Mouse (Mus musculus): ENCODE measurements around the gene Fn3krp. TPM values are rescaled to one million over a fixed set of nuclear protein-coding genes. Genes with fewer than 3 reads are reported as not detected.

Gene Fn3krp
- polyA plus RNA-seq, 1 experiment from 2014 or later = 9.0 TPM

DNA sequence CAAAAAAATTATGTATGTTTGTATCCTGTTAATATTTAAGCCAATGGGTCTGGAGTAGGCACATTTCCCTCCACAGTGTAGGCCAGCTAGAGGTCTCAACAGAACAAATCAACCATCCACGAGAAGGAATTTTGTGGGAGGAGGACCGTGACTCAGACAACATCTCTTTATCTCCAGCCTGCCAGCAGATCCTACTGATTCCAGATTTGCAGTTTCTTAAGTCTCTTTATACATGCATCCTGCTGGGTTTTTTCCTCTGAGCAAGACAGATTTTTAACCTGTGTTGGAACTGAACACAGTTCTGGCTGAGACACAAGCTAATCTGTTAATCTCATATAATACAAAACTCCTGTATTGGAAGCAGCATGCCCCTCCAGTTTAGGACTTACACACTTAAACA, 2.3 kb upstream of the Fn3krp start:
- Histone ChIP-seq H3K36me3 (no peaks in the 10 kb centered on the region), H3K4me3 (no peak overlapping the region), H3K9me3 (no peaks in the 10 kb centered on the region), H3K27ac (replicated peaks) (no peak overlapping the region), H3K4me2 (replicated peaks) (no peak overlapping the region), H3K4me1 (peaks cover 16% of the 10 kb centered on the region), H3K27me3 (no peaks in the 10 kb centered on the region), H3K9ac (replicated peaks) (no peak overlapping the region)
- no peak for ATAC-seq (replicated peaks)
- 75% methylated on average over 2 of the region's 2 CpGs for WGBS

DNA sequence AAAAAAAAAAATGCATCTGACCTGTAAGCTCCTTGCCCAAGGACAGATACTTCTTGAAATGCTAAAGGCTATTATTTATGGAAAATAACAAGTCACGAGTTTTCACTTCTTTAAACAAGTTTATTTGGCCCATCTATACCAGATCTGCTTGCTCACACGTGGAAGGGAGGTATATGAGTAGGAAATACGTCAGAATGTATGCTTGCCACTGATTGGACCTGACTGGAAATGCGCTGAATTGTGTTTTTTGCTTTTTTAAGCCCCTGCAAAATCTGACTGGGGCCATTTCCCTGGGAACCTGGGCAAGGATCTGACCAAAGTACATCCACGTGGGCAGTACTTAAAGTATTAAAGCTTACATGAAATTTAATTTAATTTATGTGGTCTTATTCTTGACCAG, 822 bp upstream of the Fn3krp start:
- no peaks in the 10 kb centered on the region for H3K27me3 ChIP-seq
- 51% methylated on average over 5 of the region's 5 CpGs for WGBS
- no peaks in the 10 kb centered on the region for H3K9me3 ChIP-seq
- ATAC-seq (replicated peaks) = no peak
- no peak overlapping the region for H3K27ac ChIP-seq (replicated peaks)
- peaks cover 16% of the 10 kb centered on the region for H3K4me1 ChIP-seq
- peak overlapping the region; percentile 90 for H3K4me2 ChIP-seq (replicated peaks)
- no peak overlapping the region for H3K9ac ChIP-seq (replicated peaks)
- peak overlapping the region; percentile 70; the same call in 1 of the 2 replicates for H3K4me3 ChIP-seq
- no peaks in the 10 kb centered on the region for H3K36me3 ChIP-seq

- Histone ChIP-seq H3K4me2 (replicated peaks) (peak overlapping the region; percentile 90), H3K9ac (replicated peaks) (peak overlapping the region; percentile 64), H3K4me1 (peaks cover 16% of the 10 kb centered on the region), H3K27ac (replicated peaks) (no peak overlapping the region), H3K9me3 (no peaks in the 10 kb centered on the region), H3K4me3 (peak overlapping the region; percentile 70), H3K36me3 (no peaks in the 10 kb centered on the region), H3K27me3 (no peaks in the 10 kb centered on the region)
- WGBS = under 1% methylated on average over 28 of the region's 28 CpGs
- ATAC-seq (replicated peaks) = peak; percentile 78; the same call in 1 of the 2 replicates
Observed at GRCm38 (mm10) chr11:121421553-121422173, 462 bp downstream of the Fn3krp start.

DNA sequence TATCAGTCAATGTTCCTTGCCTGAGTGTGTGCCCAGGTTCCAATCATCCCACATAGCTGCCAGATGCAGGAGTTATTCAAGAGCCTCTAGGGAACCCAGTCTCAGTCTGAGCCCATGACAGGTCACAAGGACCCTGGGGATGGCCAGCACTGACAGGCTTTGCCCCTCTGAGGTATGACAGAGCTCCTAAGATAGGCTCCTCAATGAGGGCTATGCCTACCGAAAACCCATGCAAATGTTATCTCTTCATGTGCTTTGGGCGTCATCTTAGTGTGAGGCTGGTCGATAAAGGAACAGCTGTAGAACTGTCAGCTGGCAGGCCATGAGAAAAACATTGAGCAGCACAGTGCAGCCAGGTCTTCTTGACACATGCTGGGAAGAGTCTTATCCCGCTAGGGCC, 12.2 kb downstream of the Fn3krp start:
- H3K4me1 ChIP-seq = peaks cover 21% of the 10 kb centered on the region
- no peaks in the 10 kb centered on the region for H3K9me3 ChIP-seq
- H3K9ac ChIP-seq (replicated peaks) = no peak overlapping the region
- no peak overlapping the region for H3K4me2 ChIP-seq (replicated peaks)
- no peak overlapping the region for H3K4me3 ChIP-seq
- 80% methylated on average over 4 of the region's 4 CpGs for WGBS
- peaks cover 9% of the 10 kb centered on the region; the same call in 1 of the 2 replicates for H3K36me3 ChIP-seq
- ATAC-seq (replicated peaks) = no peak
- H3K27me3 ChIP-seq = no peaks in the 10 kb centered on the region
- H3K27ac ChIP-seq (replicated peaks) = no peak overlapping the region

- peak; percentile 99 for ATAC-seq (replicated peaks)
- H3K36me3 ChIP-seq = peaks cover 3% of the 10 kb centered on the region; the same call in 1 of the 2 replicates
- no peaks in the 10 kb centered on the region for H3K9me3 ChIP-seq
- peak within 1 kb of the TSS; percentile 48 for H3K4me3 ChIP-seq
- H3K27me3 ChIP-seq = no peaks in the 10 kb centered on the region
- peak within 1 kb of the TSS; percentile 76 for H3K4me2 ChIP-seq (replicated peaks)
- 7% methylated on average over 30 of the region's 30 CpGs for WGBS
- H3K4me1 ChIP-seq = peaks cover 21% of the 10 kb centered on the region
- peak within 1 kb of the TSS; percentile 57 for H3K9ac ChIP-seq (replicated peaks)
- H3K27ac ChIP-seq (replicated peaks) = peak within 1 kb of the TSS; percentile 58
Observed at GRCm38 (mm10) chr11:121434156-121435155, 13.3 kb downstream of the Fn3krp start, which contains the start of gene Fn3k. Fn3k (plus strand) TSS chr11:121434913.

DNA sequence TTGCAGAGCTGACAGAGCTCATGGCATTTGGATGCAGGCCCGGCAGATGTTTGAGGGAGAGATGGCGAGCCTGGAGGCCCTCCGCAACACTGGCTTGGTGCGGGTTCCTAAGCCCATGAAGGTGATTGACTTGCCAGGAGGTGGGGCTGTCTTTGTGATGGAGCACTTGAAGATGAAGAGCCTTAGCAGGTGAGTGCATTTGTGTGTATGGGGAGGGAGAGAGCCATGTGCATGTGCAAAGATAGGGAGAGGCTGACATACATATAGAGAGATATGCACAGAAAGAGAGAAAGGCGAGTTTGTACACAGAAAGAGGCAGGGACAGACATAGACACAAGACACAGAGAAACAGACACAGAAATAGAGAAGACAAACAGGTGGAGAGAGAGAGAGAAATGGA, 16.0 kb downstream of the Fn3krp start:
- no peaks in the 10 kb centered on the region for H3K9me3 ChIP-seq
- no peak for ATAC-seq (replicated peaks)
- no peaks in the 10 kb centered on the region for H3K27me3 ChIP-seq
- no peak overlapping the region for H3K27ac ChIP-seq (replicated peaks)
- WGBS = 79% methylated on average over 5 of the region's 5 CpGs
- no peak overlapping the region for H3K4me3 ChIP-seq
- no peaks in the 10 kb centered on the region for H3K36me3 ChIP-seq
- H3K4me2 ChIP-seq (replicated peaks) = no peak overlapping the region
- H3K4me1 ChIP-seq = peaks cover 21% of the 10 kb centered on the region
- H3K9ac ChIP-seq (replicated peaks) = no peak overlapping the region

- Histone ChIP-seq H3K9ac (replicated peaks) (no peak overlapping the region), H3K27ac (replicated peaks) (no peak overlapping the region), H3K36me3 (no peaks in the 10 kb centered on the region), H3K4me3 (no peak overlapping the region), H3K4me2 (replicated peaks) (no peak overlapping the region), H3K4me1 (0 out of 2 replicates have a peak, but pooled peaks cover 8% of the 10 kb centered on the region), H3K9me3 (no peaks in the 10 kb centered on the region), H3K27me3 (no peaks in the 10 kb centered on the region)
- no peak for ATAC-seq (replicated peaks)
- 66% methylated on average over 5 of the region's 5 CpGs for WGBS
Observed at GRCm38 (mm10) chr11:121439686-121440292, 18.6 kb downstream of the Fn3krp start.

GRCm38 (mm10) chr11:121441653-121442052, 20.5 kb downstream of the Fn3krp start:
- Histone ChIP-seq H3K9ac (replicated peaks) (no peak overlapping the region), H3K4me2 (replicated peaks) (no peak overlapping the region), H3K27ac (replicated peaks) (no peak overlapping the region), H3K27me3 (no peaks in the 10 kb centered on the region), H3K4me3 (no peak overlapping the region), H3K4me1 (no peaks in the 10 kb centered on the region), H3K9me3 (no peaks in the 10 kb centered on the region), H3K36me3 (no peaks in the 10 kb centered on the region)
- no peak for ATAC-seq (replicated peaks)
- WGBS = 88% methylated on average over 4 of the region's 4 CpGs

- ATAC-seq (replicated peaks) = no peak
- no peaks in the 10 kb centered on the region for H3K27me3 ChIP-seq
- no peak overlapping the region for H3K4me2 ChIP-seq (replicated peaks)
- no peak overlapping the region for H3K27ac ChIP-seq (replicated peaks)
- H3K9me3 ChIP-seq = no peaks in the 10 kb centered on the region
- 66% methylated on average over 2 of the region's 2 CpGs for WGBS
- no peak overlapping the region for H3K9ac ChIP-seq (replicated peaks)
- no peak overlapping the region for H3K4me3 ChIP-seq
- H3K4me1 ChIP-seq = no peaks in the 10 kb centered on the region
- H3K36me3 ChIP-seq = no peaks in the 10 kb centered on the region
Observed at GRCm38 (mm10) chr11:121442076-121442475, 20.9 kb downstream of the Fn3krp start.

- Histone ChIP-seq H3K4me2 (replicated peaks) (peak overlapping the region; percentile 73), H3K9me3 (no peaks in the 10 kb centered on the region), H3K9ac (replicated peaks) (peak overlapping the region; percentile 22; the same call in 1 of the 2 replicates), H3K27me3 (no peaks in the 10 kb centered on the region), H3K4me3 (peak overlapping the region; percentile 87), H3K27ac (replicated peaks) (peak overlapping the region; percentile 88), H3K36me3 (peaks cover 11% of the 10 kb centered on the region; the same call in 1 of the 2 replicates), H3K4me1 (peaks cover 27% of the 10 kb centered on the region)
- 20% methylated on average over 9 of the region's 9 CpGs for WGBS
- ATAC-seq (replicated peaks) = no peak; the same call in 1 of the 2 replicates
Observed at GRCm38 (mm10) chr11:121451216-121451726, 30.1 kb downstream of the Fn3krp start.

DNA sequence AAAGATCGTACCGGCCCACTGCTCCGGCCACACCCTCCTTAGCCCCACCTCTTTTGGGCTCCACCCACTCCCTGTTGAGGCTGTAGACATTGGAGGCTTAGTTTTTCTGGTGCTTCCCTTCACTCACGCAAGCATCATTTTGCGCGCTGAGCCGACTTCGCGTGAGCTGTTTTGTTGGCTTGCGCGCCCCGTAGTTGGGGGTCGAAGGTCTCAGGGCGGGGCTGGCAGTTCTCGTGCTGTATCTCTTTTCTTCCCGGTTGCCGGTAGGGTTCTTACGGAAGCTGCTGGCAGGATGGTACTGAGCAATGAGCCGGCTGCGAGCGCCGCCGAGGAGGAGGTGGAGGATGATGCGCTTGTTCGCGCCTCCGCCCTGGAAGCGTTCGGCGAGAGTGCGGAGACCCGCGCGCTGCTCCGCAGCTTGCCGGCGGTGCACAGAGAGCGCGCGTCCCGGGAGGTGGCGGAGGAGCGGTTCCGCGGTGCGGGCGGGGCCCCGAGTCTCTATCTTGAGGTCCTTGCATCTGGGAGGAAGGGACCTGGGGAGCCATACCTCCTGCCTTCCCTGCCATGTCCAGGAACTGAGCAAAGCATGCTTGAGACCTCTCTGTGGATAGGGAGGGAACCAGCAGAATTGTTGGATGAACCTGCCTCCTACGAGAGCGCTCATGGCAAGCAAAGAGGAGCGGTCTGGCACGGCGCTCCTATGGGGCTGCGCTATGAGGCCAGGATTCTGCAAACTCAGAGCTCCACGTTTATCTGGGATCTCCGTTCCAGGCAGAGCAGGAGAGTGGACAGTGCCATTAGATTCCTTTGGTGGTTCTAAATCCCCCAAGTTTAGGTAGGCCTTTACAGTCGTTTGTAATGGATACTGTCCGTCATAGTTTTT, 30.8 kb downstream of the Fn3krp start, which contains the start of gene Tbcd:
Gene Tbcd (plus strand): TSS at position 197 of the 883 bp plus-strand sequence.
- Histone ChIP-seq H3K9me3 (no peaks in the 10 kb centered on the region), H3K4me1 (peaks cover 27% of the 10 kb centered on the region), H3K27ac (replicated peaks) (peak within 1 kb of the TSS; percentile 88), H3K4me3 (peak within 1 kb of the TSS; percentile 87), H3K27me3 (no peaks in the 10 kb centered on the region), H3K36me3 (peaks cover 15% of the 10 kb centered on the region; the same call in 1 of the 2 replicates), H3K4me2 (replicated peaks) (peak within 1 kb of the TSS; percentile 73), H3K9ac (replicated peaks) (peak within 1 kb of the TSS; percentile 77)
- ATAC-seq (replicated peaks) = peak; percentile 96
- WGBS = under 1% methylated on average over 58 of the region's 58 CpGs

Measured in forebrain, embryonic 15.5 days (tissue).